Mouse (Mus musculus) adrenal gland (tissue): Measurements from ENCODE around the gene Piwil4.
"Not testable (repeated sequence)": the region's sequence is repeated elsewhere in the genome, so short reads cannot be mapped to it uniquely, and the experiment has no call there.

Experiments used
- intact Hi-C: fragments of 180-260 bp; cut with DNase I; formaldehyde crosslinking; loops from one replicate; pipeline ENCODE4 v1.15.1; 2025

The Piwil4 gene

GRCm38 (mm10) chr9:14674506-14674905 is 66.0 kb downstream of the Piwil4 start:
- intact Hi-C loops = no loop called here

- intact Hi-C loops = no loop called here
These were observed 67.4 kb downstream of the Piwil4 start for GRCm38 (mm10) chr9:14673109-14673508.

DNA sequence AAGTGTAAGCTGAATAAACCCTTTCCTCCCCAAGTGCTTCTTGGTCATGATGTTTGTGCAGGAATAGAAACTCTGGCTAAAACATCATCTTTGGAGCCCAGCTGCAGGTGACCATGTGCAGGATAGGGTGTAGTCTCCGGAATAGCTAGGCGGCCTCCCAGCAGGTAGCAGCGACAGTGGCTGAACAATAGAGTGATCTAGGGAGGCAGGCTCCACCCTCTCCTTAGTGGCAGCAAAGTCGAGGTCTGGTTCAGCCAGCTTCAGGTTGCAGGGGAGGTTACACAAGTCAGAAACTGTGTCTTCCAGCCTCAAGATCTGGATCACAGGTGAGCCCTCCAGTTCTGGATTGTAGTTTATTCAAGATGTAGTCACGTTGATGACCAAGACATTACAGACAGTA is 68.6 kb downstream of the Piwil4 start:
- intact Hi-C loops = not testable (repeated sequence)

DNA sequence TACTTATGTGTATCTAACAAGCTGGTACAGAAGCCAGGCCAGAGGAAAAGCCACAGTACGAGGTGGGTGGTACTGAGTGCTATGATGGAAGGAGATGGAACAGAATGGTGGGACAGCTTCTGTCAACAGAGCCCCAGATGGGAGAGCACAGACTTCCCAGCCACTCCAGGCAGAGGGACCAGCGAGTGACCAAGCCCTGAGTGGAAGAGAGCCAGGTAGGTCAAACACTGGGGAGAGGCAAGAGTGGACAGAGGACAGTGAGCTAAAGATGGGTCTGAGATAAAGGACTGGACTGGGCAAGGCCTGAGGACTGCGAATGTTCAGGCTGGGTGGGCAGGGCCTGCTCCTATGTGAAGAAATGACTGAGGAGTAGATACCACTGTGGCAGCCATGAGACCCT is 72.2 kb downstream of the Piwil4 start:
- intact Hi-C loops = no loop called here

GRCm38 (mm10) chr9:14666071-14666470 is 74.5 kb downstream of the Piwil4 start:
- intact Hi-C loops = no loop called here

DNA sequence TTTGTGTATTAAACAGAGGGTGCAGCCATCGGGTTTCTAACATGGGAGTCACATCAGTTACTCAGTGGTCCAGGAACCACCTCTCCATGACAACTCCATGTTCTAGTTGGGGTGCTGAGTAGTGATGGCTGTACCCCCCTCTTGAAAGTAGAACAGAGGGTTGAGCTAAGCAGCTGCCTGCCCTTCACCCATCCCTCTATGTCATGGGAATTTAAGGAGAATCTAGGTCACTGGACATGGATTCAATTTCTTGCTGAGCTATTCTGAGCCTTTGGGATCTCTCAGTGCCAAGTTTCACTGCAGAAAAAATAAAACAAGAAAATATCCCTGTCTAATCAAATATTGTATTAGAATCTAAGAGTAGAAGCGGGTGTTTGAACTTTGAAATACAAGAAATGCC is 76.9 kb downstream of the Piwil4 start:
- intact Hi-C loops = no loop called here

DNA sequence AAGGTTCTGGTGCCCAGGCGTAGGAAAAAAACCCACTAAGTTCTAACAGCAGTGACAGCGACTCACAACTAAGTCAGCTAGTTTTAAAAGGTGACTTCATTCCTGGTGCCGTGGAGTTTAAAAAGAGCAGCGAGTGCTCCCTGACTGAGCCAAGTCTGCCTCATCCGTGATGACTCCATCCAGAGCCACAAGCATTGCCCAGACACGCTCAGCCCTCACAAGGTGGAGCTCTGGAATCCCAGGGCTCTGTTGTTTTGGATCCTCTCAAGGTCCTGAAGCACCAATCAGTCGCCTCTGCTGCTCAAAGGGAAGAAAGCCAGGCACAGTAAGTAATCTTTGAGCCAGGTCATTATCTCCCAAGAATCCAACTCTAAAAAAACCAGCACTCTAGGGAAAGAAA is 77.7 kb downstream of the Piwil4 start:
- intact Hi-C loops = no loop called here

DNA sequence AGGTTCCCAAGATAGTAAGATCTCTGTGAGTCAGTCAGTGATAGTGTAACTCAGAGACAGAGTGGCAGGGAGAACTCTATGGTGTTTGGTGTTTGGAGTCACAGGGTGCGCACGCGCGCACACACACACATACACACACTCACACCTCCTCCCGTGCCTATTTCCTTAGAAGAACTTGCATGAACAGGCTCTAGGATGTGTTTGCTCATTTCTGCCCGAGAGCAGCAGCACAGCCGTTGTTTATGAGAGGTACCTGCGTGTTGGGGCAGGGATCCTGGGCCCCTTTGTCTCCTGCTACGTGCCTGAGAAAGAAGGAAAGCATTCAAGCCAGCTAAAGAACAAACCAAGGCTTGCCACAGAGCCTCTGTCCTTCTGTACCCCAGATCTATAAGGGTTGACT is 78.4 kb downstream of the Piwil4 start:
- intact Hi-C loops = no loop called here

- intact Hi-C loops = no loop called here
These were observed 82.6 kb downstream of the Piwil4 start for GRCm38 (mm10) chr9:14657926-14658325.

- intact Hi-C loops = no loop called here
These were observed 86.5 kb downstream of the Piwil4 start for GRCm38 (mm10) chr9:14654010-14654409.

DNA sequence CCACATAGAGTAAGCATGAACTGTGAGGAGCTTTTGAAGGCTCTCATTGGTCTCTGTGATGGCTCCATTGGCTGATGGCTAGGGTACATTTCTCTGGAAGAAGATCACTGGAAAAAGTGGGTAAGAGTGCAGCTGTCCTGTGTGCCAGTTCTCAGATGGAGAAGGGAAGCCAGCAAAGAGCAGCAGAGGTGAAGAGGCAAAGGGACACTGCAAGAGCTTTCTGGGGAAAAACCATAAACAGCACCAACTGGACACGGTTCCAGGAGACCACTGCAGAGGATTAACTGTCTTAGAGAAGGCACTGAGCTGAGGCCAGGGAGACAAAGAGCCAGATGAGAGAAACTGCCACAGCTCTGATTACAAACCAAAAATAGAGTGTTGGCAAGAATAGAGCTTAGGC is 87.8 kb downstream of the Piwil4 start:
- intact Hi-C loops = no loop called here

DNA sequence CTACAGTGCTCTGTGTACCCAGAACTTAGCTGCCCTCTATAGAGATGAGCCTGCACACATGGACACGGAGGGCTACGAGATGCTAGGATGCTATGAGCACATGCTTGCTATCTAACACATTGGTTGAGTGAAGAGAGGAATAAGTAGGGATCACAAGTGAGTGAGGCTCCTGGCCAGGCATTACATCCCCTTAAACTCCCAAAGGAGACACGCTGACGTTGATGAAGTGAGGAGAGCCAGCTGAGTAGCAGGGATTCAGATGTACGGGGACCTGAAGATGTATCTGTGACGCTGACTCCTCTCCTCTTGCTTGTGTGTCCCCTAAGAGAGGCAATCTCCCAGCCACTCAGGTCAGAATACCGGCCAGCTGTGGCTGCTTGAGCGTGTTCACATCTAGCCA is 92.7 kb downstream of the Piwil4 start:
- intact Hi-C loops = no loop called here

- intact Hi-C loops = no loop called here
These were observed 93.9 kb downstream of the Piwil4 start for GRCm38 (mm10) chr9:14646641-14647040.
